Mouse (Mus musculus): ENCODE data around the gene Ppp1r3g.

DNA sequence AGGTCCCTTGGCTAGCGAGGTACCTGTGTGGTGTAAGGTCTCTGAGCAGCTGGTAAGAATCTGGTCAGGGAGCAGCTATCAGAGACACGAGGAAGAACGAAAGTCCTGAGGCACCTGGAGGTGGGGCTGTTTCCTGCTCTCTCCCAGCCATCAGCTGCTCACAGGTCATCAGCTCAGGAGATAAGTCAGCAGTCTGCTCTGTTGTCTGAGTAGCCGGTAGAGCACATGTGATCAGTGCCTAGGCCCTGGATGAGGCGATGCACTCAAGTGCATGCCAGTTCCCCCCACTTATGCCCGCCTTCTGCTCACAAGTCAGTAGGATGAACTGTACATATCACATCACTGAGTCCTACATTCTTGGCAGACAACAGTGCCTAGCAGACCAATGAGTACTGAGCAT, 24.3 kb downstream of the Ppp1r3g start:
- no peak for TF ChIP-seq CTCF (IDR thresholded peaks at IDR 0.05; ENCODE audit: borderline replicate concordance, extremely low read depth, insufficient read depth, insufficient read length)
- TF ChIP-seq POLR2A (IDR thresholded peaks at IDR 0.05; ENCODE audit: borderline replicate concordance, extremely low read depth, insufficient read depth, insufficient read length, poor library complexity, severe bottlenecking) = no peak
